Mouse (Mus musculus) G1E (cell line): ENCODE results near the gene Gramd1b.

Source experiments
- CTCF ChIP-seq: IDR thresholded peaks from 2 replicates; pipeline ENCODE4 v1.5.1; 2012; ENCODE audit warnings: low read depth, low read length, inconsistent platforms, mixed read lengths
- GATA1 ChIP-seq: IDR thresholded peaks from 2 replicates; pipeline ENCODE4 v1.6.1; 2012; ENCODE audit warnings: borderline replicate concordance, low read length, inconsistent platforms, mixed read lengths
- GATA2 ChIP-seq: IDR thresholded peaks from 2 replicates; pipeline ENCODE4 v1.6.1; 2012; ENCODE audit warnings: low read depth, low read length, inconsistent platforms, borderline replicate concordance
- POLR2AphosphoS5 ChIP-seq: IDR thresholded peaks from 2 replicates; pipeline ENCODE4 v1.6.1; 2012; ENCODE audit warnings: low read depth, low read length, inconsistent platforms; ENCODE audit not compliant: insufficient replicate concordance
- TAL1 ChIP-seq: conservative IDR thresholded peaks from 2 replicates; pipeline ENCODE4 v1.6.1; 2012; ENCODE audit warnings: low read depth, low read length, inconsistent platforms, mixed read lengths

GRCm38 (mm10) chr9:40364312-40364711 lies 166.9 kb downstream of the Gramd1b start:
- TF ChIP-seq CTCF (no peak), GATA1 (no peak), TAL1 (no peak), POLR2AphosphoS5 (no peak), GATA2 (no peak)
